Mouse (Mus musculus) E14TG2a.4 (cell line): ENCODE results near the gene Six6.

Experiments used
- CTCF ChIP-seq: conservative IDR thresholded peaks from 2 replicates; pipeline ENCODE4 v1.5.1; 2014; ENCODE audit warnings: low read length
- NANOG ChIP-seq: IDR thresholded peaks from 2 replicates; pipeline ENCODE4 v1.6.1; 2014; ENCODE audit warnings: borderline replicate concordance, low read length, mixed read lengths
- POU5F1 ChIP-seq: IDR thresholded peaks from 2 replicates; pipeline ENCODE4 v1.6.1; 2014; ENCODE audit warnings: low read length, borderline replicate concordance

- TF ChIP-seq CTCF (peak; percentile 50), NANOG (no peak), POU5F1 (no peak)
Measured at GRCm38 (mm10) chr12:72976718-72977117, 37.0 kb downstream of the Six6 start.
